Mouse (Mus musculus) retina, embryonic 14.5 days (tissue): ENCODE data around the gene Dhrs11.

Experiments
- DNase-seq: peaks from one replicate; pipeline ENCODE4 v3.0.0-alpha.2; 2015; ENCODE audit warnings: low spot score

Gene Dhrs11

GRCm38 (mm10) chr11:84823484-84823897 is 5.3 kb downstream of the Dhrs11 start:
- DNase-seq = no peak

- no peak for DNase-seq
Observed at GRCm38 (mm10) chr11:84822487-84822886, 6.3 kb downstream of the Dhrs11 start.

- DNase-seq = no peak
Observed at GRCm38 (mm10) chr11:84821131-84821770, 7.5 kb downstream of the Dhrs11 start.

- DNase-seq = peak; percentile 96
Observed at GRCm38 (mm10) chr11:84818961-84819692, 9.7 kb downstream of the Dhrs11 start, which contains the start of gene Mrm1. Mrm1 (minus strand) TSS chr11:84819515.

- DNase-seq = peak; percentile 91
Observed at GRCm38 (mm10) chr11:84818085-84818960, 10.5 kb downstream of the Dhrs11 start.

- no peak for DNase-seq
Observed at GRCm38 (mm10) chr11:84817362-84817761, 11.4 kb downstream of the Dhrs11 start.

GRCm38 (mm10) chr11:84813724-84814510 is 14.9 kb downstream of the Dhrs11 start:
- DNase-seq = peak; percentile 93

- DNase-seq = no peak
Observed at GRCm38 (mm10) chr11:84804373-84804772, 24.4 kb downstream of the Dhrs11 start.

GRCm38 (mm10) chr11:84797627-84798353 is 31.0 kb downstream of the Dhrs11 start:
- peak; percentile 95 for DNase-seq

- DNase-seq = no peak
Observed at GRCm38 (mm10) chr11:84797026-84797425, 31.8 kb downstream of the Dhrs11 start.

GRCm38 (mm10) chr11:84794496-84795113 is 34.2 kb downstream of the Dhrs11 start:
- peak; percentile 91 for DNase-seq

- DNase-seq = no peak
Observed at GRCm38 (mm10) chr11:84793545-84793944, 35.2 kb downstream of the Dhrs11 start.

GRCm38 (mm10) chr11:84790383-84790782 is 38.4 kb downstream of the Dhrs11 start:
- no peak for DNase-seq

- DNase-seq = no peak
Observed at GRCm38 (mm10) chr11:84780143-84780870, 48.5 kb downstream of the Dhrs11 start.

GRCm38 (mm10) chr11:84775560-84775959 is 53.2 kb downstream of the Dhrs11 start:
- peak; percentile 27 for DNase-seq

GRCm38 (mm10) chr11:84774870-84775514 is 53.8 kb downstream of the Dhrs11 start:
- no peak for DNase-seq
